Mouse (Mus musculus): ENCODE data around the gene Abcb6. TPM values are rescaled to one million over a fixed set of nuclear protein-coding genes. Genes with fewer than 3 reads are reported as not detected.
A peak's percentile ranks its signal among the peaks of the same experiment; 100 is the strongest.

The Abcb6 gene
- polyA plus RNA-seq, 1 experiment from 2014 or later: 39.7 TPM

GRCm38 (mm10) chr1:75140601-75141190 is 39.5 kb downstream of the Abcb6 start:
- DNase-seq (ENCODE audit: low spot score) (no peak), ATAC-seq (ENCODE audit: low FRiP score) (no peak)
- H3K4me1 ChIP-seq (replicated peaks; ENCODE audit: control insufficient read depth, insufficient read depth, low read length): peaks cover 22% of the 10 kb centered on the region
- H3K4me3 ChIP-seq (replicated peaks; ENCODE audit: low read length): peak overlapping the region; percentile 85
- H3K27ac ChIP-seq: peak overlapping the region; percentile 96; the same call in 1 of the 2 replicates
- H3K9me3 ChIP-seq (ENCODE audit: control insufficient read depth, low read length): no peaks in the 10 kb centered on the region
- WGBS: 56% methylated on average over 4 of the region's 4 CpGs
- H3K9ac ChIP-seq: peak overlapping the region; percentile 96
- H3K36me3 ChIP-seq (replicated peaks; ENCODE audit: control insufficient read depth, insufficient read depth): peaks cover 57% of the 10 kb centered on the region
- peak overlapping the region; percentile 82 for H3K4me2 ChIP-seq (replicated peaks)
- no peaks in the 10 kb centered on the region for H3K27me3 ChIP-seq (ENCODE audit: control insufficient read depth, insufficient read depth, low read length)

- Histone ChIP-seq H3K4me2 (replicated peaks) (no peak overlapping the region), H3K27me3 (ENCODE audit: control insufficient read depth, insufficient read depth, low read length) (no peaks in the 10 kb centered on the region), H3K27ac (no peak overlapping the region), H3K9me3 (ENCODE audit: control insufficient read depth, low read length) (no peaks in the 10 kb centered on the region), H3K4me1 (replicated peaks; ENCODE audit: control insufficient read depth, insufficient read depth, low read length) (peaks cover 11% of the 10 kb centered on the region), H3K9ac (no peak overlapping the region), H3K4me3 (replicated peaks; ENCODE audit: low read length) (no peak overlapping the region), H3K36me3 (replicated peaks; ENCODE audit: control insufficient read depth, insufficient read depth) (peaks cover 47% of the 10 kb centered on the region)
- DNase-seq (ENCODE audit: low spot score) (no peak), ATAC-seq (ENCODE audit: low FRiP score) (no peak)
- WGBS: 93% methylated on average over 2 of the region's 2 CpGs
Measured at GRCm38 (mm10) chr1:75138448-75138847, 41.7 kb downstream of the Abcb6 start.

- no peak for DNase-seq (ENCODE audit: low spot score)
- 91% methylated on average over 3 of the region's 3 CpGs for WGBS
- H3K9ac ChIP-seq: no peak overlapping the region
- peaks cover 9% of the 10 kb centered on the region for H3K4me1 ChIP-seq (replicated peaks; ENCODE audit: control insufficient read depth, insufficient read depth, low read length)
- no peak overlapping the region for H3K4me3 ChIP-seq (replicated peaks; ENCODE audit: low read length)
- peaks cover 47% of the 10 kb centered on the region for H3K36me3 ChIP-seq (replicated peaks; ENCODE audit: control insufficient read depth, insufficient read depth)
- ATAC-seq (ENCODE audit: low FRiP score): no peak
- H3K9me3 ChIP-seq (ENCODE audit: control insufficient read depth, low read length): no peaks in the 10 kb centered on the region
- H3K4me2 ChIP-seq (replicated peaks): no peak overlapping the region
- H3K27ac ChIP-seq: no peak overlapping the region
- H3K27me3 ChIP-seq (ENCODE audit: control insufficient read depth, insufficient read depth, low read length): no peaks in the 10 kb centered on the region
Measured at GRCm38 (mm10) chr1:75136730-75137129, 43.5 kb downstream of the Abcb6 start.

GRCm38 (mm10) chr1:75136293-75136692 is 43.9 kb downstream of the Abcb6 start:
- DNase-seq (ENCODE audit: low spot score): no peak
- 91% methylated on average over 6 of the region's 6 CpGs for WGBS
- H3K27me3 ChIP-seq (ENCODE audit: control insufficient read depth, insufficient read depth, low read length): no peaks in the 10 kb centered on the region
- H3K9ac ChIP-seq: no peak overlapping the region
- H3K27ac ChIP-seq: no peak overlapping the region
- no peak overlapping the region for H3K4me2 ChIP-seq (replicated peaks)
- no peak overlapping the region for H3K4me3 ChIP-seq (replicated peaks; ENCODE audit: low read length)
- no peak for ATAC-seq (ENCODE audit: low FRiP score)
- no peaks in the 10 kb centered on the region for H3K9me3 ChIP-seq (ENCODE audit: control insufficient read depth, low read length)
- peaks cover 47% of the 10 kb centered on the region for H3K36me3 ChIP-seq (replicated peaks; ENCODE audit: control insufficient read depth, insufficient read depth)
- peaks cover 9% of the 10 kb centered on the region for H3K4me1 ChIP-seq (replicated peaks; ENCODE audit: control insufficient read depth, insufficient read depth, low read length)

- H3K4me1 ChIP-seq (replicated peaks; ENCODE audit: control insufficient read depth, insufficient read depth, low read length): no peaks in the 10 kb centered on the region
- H3K27me3 ChIP-seq (ENCODE audit: control insufficient read depth, insufficient read depth, low read length): no peaks in the 10 kb centered on the region
- no peak within 1 kb of the TSS for H3K9ac ChIP-seq
- no peak within 1 kb of the TSS for H3K4me2 ChIP-seq (replicated peaks)
- WGBS: 74% methylated on average over 12 of the region's 12 CpGs
- no peaks in the 10 kb centered on the region for H3K9me3 ChIP-seq (ENCODE audit: control insufficient read depth, low read length)
- DNase-seq (ENCODE audit: low spot score) (no peak), ATAC-seq (ENCODE audit: low FRiP score) (no peak)
- no peak within 1 kb of the TSS for H3K4me3 ChIP-seq (replicated peaks; ENCODE audit: low read length)
- no peak within 1 kb of the TSS for H3K27ac ChIP-seq
- H3K36me3 ChIP-seq (replicated peaks; ENCODE audit: control insufficient read depth, insufficient read depth): peaks cover 37% of the 10 kb centered on the region
Measured at GRCm38 (mm10) chr1:75133421-75134207, 46.6 kb downstream of the Abcb6 start, which contains the start of gene Slc23a3. Slc23a3 (minus strand) TSS chr1:75133890.

- DNase-seq (ENCODE audit: low spot score) (no peak), ATAC-seq (ENCODE audit: low FRiP score) (no peak)
- no peak overlapping the region for H3K9ac ChIP-seq
- no peaks in the 10 kb centered on the region for H3K36me3 ChIP-seq (replicated peaks; ENCODE audit: control insufficient read depth, insufficient read depth)
- H3K4me3 ChIP-seq (replicated peaks; ENCODE audit: low read length): no peak overlapping the region
- no peak overlapping the region for H3K4me2 ChIP-seq (replicated peaks)
- no peaks in the 10 kb centered on the region for H3K27me3 ChIP-seq (ENCODE audit: control insufficient read depth, insufficient read depth, low read length)
- WGBS: 77% methylated on average over 3 of the region's 3 CpGs
- no peak overlapping the region for H3K27ac ChIP-seq
- H3K4me1 ChIP-seq (replicated peaks; ENCODE audit: control insufficient read depth, insufficient read depth, low read length): peaks cover 3% of the 10 kb centered on the region; the same call in 1 of the 2 replicates
- H3K9me3 ChIP-seq (ENCODE audit: control insufficient read depth, low read length): no peaks in the 10 kb centered on the region
Measured at GRCm38 (mm10) chr1:75128641-75129040, 51.6 kb downstream of the Abcb6 start.

- H3K9me3 ChIP-seq (ENCODE audit: control insufficient read depth, low read length): no peaks in the 10 kb centered on the region
- DNase-seq (ENCODE audit: low spot score): no peak
- peak overlapping the region; percentile 64 for H3K9ac ChIP-seq
- no peak for ATAC-seq (ENCODE audit: low FRiP score)
- H3K27ac ChIP-seq: peak overlapping the region; percentile 92; the same call in 1 of the 2 replicates
- peak overlapping the region; percentile 60 for H3K4me2 ChIP-seq (replicated peaks)
- H3K4me1 ChIP-seq (replicated peaks; ENCODE audit: control insufficient read depth, insufficient read depth, low read length): peaks cover 3% of the 10 kb centered on the region; the same call in 1 of the 2 replicates
- H3K4me3 ChIP-seq (replicated peaks; ENCODE audit: low read length): peak overlapping the region; percentile 58
- H3K27me3 ChIP-seq (ENCODE audit: control insufficient read depth, insufficient read depth, low read length): no peaks in the 10 kb centered on the region
- 40% methylated on average over 5 of the region's 5 CpGs for WGBS
- no peaks in the 10 kb centered on the region for H3K36me3 ChIP-seq (replicated peaks; ENCODE audit: control insufficient read depth, insufficient read depth)
Measured at GRCm38 (mm10) chr1:75125418-75125817, 54.8 kb downstream of the Abcb6 start.

- DNase-seq (ENCODE audit: low spot score) (peak; percentile 98), ATAC-seq (ENCODE audit: low FRiP score) (peak; percentile 95)
- peak within 1 kb of the TSS; percentile 64 for H3K9ac ChIP-seq
- H3K4me3 ChIP-seq (replicated peaks; ENCODE audit: low read length): peak within 1 kb of the TSS; percentile 58
- no peaks in the 10 kb centered on the region for H3K36me3 ChIP-seq (replicated peaks; ENCODE audit: control insufficient read depth, insufficient read depth)
- H3K4me2 ChIP-seq (replicated peaks): peak within 1 kb of the TSS; percentile 60
- H3K27ac ChIP-seq: peak within 1 kb of the TSS; percentile 92
- H3K27me3 ChIP-seq (ENCODE audit: control insufficient read depth, insufficient read depth, low read length): no peaks in the 10 kb centered on the region
- H3K9me3 ChIP-seq (ENCODE audit: control insufficient read depth, low read length): no peaks in the 10 kb centered on the region
- WGBS: 2% methylated on average over 56 of the region's 56 CpGs
- H3K4me1 ChIP-seq (replicated peaks; ENCODE audit: control insufficient read depth, insufficient read depth, low read length): peaks cover 3% of the 10 kb centered on the region; the same call in 1 of the 2 replicates
Measured at GRCm38 (mm10) chr1:75124346-75125321, 55.6 kb downstream of the Abcb6 start, which contains the start of gene Nhej1. Nhej1 (minus strand) TSS chr1:75125200.

All from hindbrain, embryonic 14.5 days (tissue).